ENCODE assay signal across 12 mouse cellular contexts in the genomic region with DNA sequence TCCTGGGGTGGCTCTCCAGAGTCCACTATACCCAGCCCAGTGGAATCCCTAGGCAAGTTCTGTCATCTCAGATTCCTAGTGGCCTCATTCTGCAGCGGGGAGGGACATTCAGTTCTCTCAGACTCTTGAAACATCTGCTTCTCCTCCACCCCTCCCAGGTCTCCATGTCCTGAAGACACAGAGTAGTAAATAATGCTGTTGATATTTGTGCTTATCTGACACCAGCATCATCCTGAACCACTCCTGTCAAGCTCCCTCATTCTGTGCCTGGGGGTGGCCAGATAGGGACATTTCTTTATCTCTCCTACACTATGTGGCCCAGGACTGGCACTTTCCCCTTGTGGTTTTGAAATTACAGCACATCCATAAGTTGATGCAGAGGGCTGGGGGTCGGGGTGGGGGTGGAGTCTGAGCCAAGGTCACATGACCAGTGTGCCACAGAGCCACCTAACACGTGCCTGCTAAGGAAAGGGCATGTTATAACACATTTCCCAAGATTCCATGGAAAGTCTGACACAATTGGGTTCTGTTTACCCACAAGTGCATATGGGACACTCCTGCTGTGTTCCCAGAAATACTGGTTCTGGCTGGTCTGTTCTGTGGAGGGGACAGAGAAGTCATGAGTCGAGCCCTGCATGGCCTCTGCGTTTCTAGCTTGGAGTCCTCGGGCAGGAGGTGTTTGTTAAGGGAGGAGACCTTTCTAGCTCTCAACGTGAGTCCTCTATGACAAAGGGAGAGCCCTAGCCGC. TPM values are rescaled to one million over a fixed set of nuclear protein-coding genes. Genes with fewer than 3 reads are reported as not detected.
A peak's percentile ranks its signal among the peaks of the same experiment; 100 is the strongest.
DNase-seq lines count a peak whose midpoint lies in the region; ATAC-seq and TF ChIP-seq lines count a peak whose summit lies in the region.
"Had no signal": no experiment of that assay in that cellular context is flagged by ENCODE, and none has a peak within 500 bp of the region (broad histone marks: within the 10 kb centered on the region; RNA-seq: fewer than 3 reads in every experiment).

No protein-coding gene starts in this region.

- no peaks in the 10 kb centered on the region for H3K36me3 ChIP-seq in forebrain, embryonic 10.5 days (replicated peaks)
- no peaks in the 10 kb centered on the region for H3K36me3 ChIP-seq in forebrain, embryonic 15.5 days
- no peaks in the 10 kb centered on the region for H3K36me3 ChIP-seq in lung, postnatal 0 days (ENCODE audit: insufficient read depth, low read length)
- H3K36me3 ChIP-seq in neural tube, embryonic 15.5 days, result no peaks in the 10 kb centered on the region
- no peaks in the 10 kb centered on the region for H3K36me3 ChIP-seq in thymus, adult 2 months (ENCODE audit: control insufficient read depth, insufficient read depth, low read length)
- H3K36me3 ChIP-seq: neural tube, embryonic 12.5 days had no signal

- TF ChIP-seq CTCF in lung, postnatal 0 days (IDR thresholded peaks at IDR 0.05), result no peak
- TF ChIP-seq CTCF in lung, adult 2 months (IDR thresholded peaks at IDR 0.05; ENCODE audit: insufficient read depth, low read length), result no peak
- no peak for TF ChIP-seq CTCF in thymus, adult 2 months (IDR thresholded peaks at IDR 0.05; ENCODE audit: borderline replicate concordance, control insufficient read depth, extremely low read depth, insufficient read depth, low read length, poor library complexity)

- H3K4me1 ChIP-seq in forebrain, embryonic 10.5 days, result peaks cover 31% of the 10 kb centered on the region
- 0 out of 2 replicates have a peak, but pooled peaks cover 5% of the 10 kb centered on the region for H3K4me1 ChIP-seq in forebrain, embryonic 15.5 days
- H3K4me1 ChIP-seq in lung, postnatal 0 days (ENCODE audit: insufficient read depth, low read depth, low read length), result no peaks in the 10 kb centered on the region
- no peaks in the 10 kb centered on the region for H3K4me1 ChIP-seq in lung, adult 2 months (ENCODE audit: control insufficient read depth, insufficient read depth, low read length)
- peaks cover 28% of the 10 kb centered on the region for H3K4me1 ChIP-seq in neural tube, embryonic 15.5 days
- no peaks in the 10 kb centered on the region for H3K4me1 ChIP-seq in thymus, adult 2 months (replicated peaks; ENCODE audit: control insufficient read depth, insufficient read depth, low read length)

- no peak overlapping the region for H3K4me2 ChIP-seq in forebrain, embryonic 15.5 days (replicated peaks)
- H3K4me2 ChIP-seq in lung, postnatal 0 days (replicated peaks; ENCODE audit: low read depth, low read length), result no peak overlapping the region
- no peak overlapping the region for H3K4me2 ChIP-seq in neural tube, embryonic 15.5 days
- H3K4me2 ChIP-seq: neural tube, embryonic 12.5 days had no signal

- H3K4me3 ChIP-seq in forebrain, embryonic 10.5 days, result no peak overlapping the region
- no peak overlapping the region for H3K4me3 ChIP-seq in forebrain, embryonic 15.5 days
- no peak overlapping the region for H3K4me3 ChIP-seq in lung, postnatal 0 days (ENCODE audit: low read depth, low read length)
- no peak overlapping the region for H3K4me3 ChIP-seq in lung, adult 2 months (replicated peaks; ENCODE audit: extremely low read depth, low read depth, low read length)
- H3K4me3 ChIP-seq in neural tube, embryonic 15.5 days (replicated peaks), result no peak overlapping the region
- H3K4me3 ChIP-seq in thymus, adult 2 months (ENCODE audit: control insufficient read depth, insufficient read depth, low read length), result no peak overlapping the region
- H3K4me3 ChIP-seq: neural tube, embryonic 12.5 days had no signal

- no peak for ATAC-seq in forebrain, embryonic 15.5 days (replicated peaks)
- peak; percentile 85 for ATAC-seq in lung, postnatal 0 days
- peak; percentile 38 to 44; a peak in 2 of 4 replicates for ATAC-seq in hematopoietic stem cell, adult 5-6 weeks (replicated peaks in 1 of 2; ENCODE audit: insufficient read depth in 1 of 2, low FRiP score in 2 of 2, low TSS enrichment in 1 of 2, low read depth in 1 of 2, poor library complexity in 2 of 2, severe bottlenecking in 2 of 2)
- ATAC-seq in neural tube, embryonic 15.5 days (ENCODE audit: low FRiP score), result no peak

- H3K27ac ChIP-seq in forebrain, embryonic 10.5 days, result 0 out of 2 replicates have a peak overlapping the region, but pooled peaks have one; percentile 40
- H3K27ac ChIP-seq in forebrain, embryonic 15.5 days (replicated peaks), result no peak overlapping the region
- peak overlapping the region; percentile 51 for H3K27ac ChIP-seq in lung, postnatal 0 days (ENCODE audit: low read length)
- H3K27ac ChIP-seq in neural tube, embryonic 15.5 days (replicated peaks), result 0 out of 2 replicates have a peak overlapping the region, but pooled peaks have one; percentile 15
- H3K27ac ChIP-seq in thymus, adult 2 months (ENCODE audit: control insufficient read depth, insufficient read depth, low read length), result no peak overlapping the region
- H3K27ac ChIP-seq: neural tube, embryonic 12.5 days had no signal

- 0 out of 2 replicates have a peak, but pooled peaks cover 4% of the 10 kb centered on the region for H3K27me3 ChIP-seq in forebrain, embryonic 10.5 days (ENCODE audit: poor library complexity, severe bottlenecking)
- no peaks in the 10 kb centered on the region for H3K27me3 ChIP-seq in forebrain, embryonic 15.5 days
- no peaks in the 10 kb centered on the region for H3K27me3 ChIP-seq in lung, postnatal 0 days (replicated peaks; ENCODE audit: insufficient read depth, low read length)
- no peaks in the 10 kb centered on the region for H3K27me3 ChIP-seq in neural tube, embryonic 15.5 days (replicated peaks)
- no peaks in the 10 kb centered on the region for H3K27me3 ChIP-seq in thymus, adult 2 months (ENCODE audit: control insufficient read depth, insufficient read depth, low read length)
- H3K27me3 ChIP-seq: neural tube, embryonic 12.5 days had no signal

- H3K9ac ChIP-seq in forebrain, embryonic 15.5 days (replicated peaks), result no peak overlapping the region
- H3K9ac ChIP-seq in lung, postnatal 0 days (replicated peaks; ENCODE audit: low read depth), result no peak overlapping the region
- H3K9ac ChIP-seq in neural tube, embryonic 15.5 days (replicated peaks), result no peak overlapping the region
- H3K9ac ChIP-seq: neural tube, embryonic 12.5 days had no signal

- no peak for DNase-seq in forebrain, embryonic 10.5 days (ENCODE audit: extremely low spot score, low spot score)
- peak; percentile 71 for DNase-seq in lung, postnatal 0 days (ENCODE audit: low spot score)
- no peak for DNase-seq in lung, adult 2 months
- DNase-seq in Muller cell, postnatal 12 days (ENCODE audit: inconsistent ontology term), result no peak
- DNase-seq in thymus, adult 2 months, result no peak
- DNase-seq: B cell, adult 2 months; thymus, postnatal 14 days had no signal

- TF ChIP-seq EP300 in lung, postnatal 0 days (IDR thresholded peaks at IDR 0.05), result peak; percentile 58; the same call in 1 of the 2 replicates

- 76% methylated on average over 8 of the region's 8 CpGs for WGBS in forebrain, embryonic 10.5 days
- WGBS in forebrain, embryonic 15.5 days, result 68% methylated on average over 8 of the region's 8 CpGs
- 38% methylated on average over 8 of the region's 8 CpGs for WGBS in lung, postnatal 0 days
- WGBS in lung, adult 2 months, result 47% methylated on average over 8 of the region's 8 CpGs
- WGBS in neural tube, embryonic 15.5 days, result 68% methylated on average over 8 of the region's 8 CpGs
- WGBS in thymus, adult 2 months, result 70% methylated on average over 8 of the region's 8 CpGs

- no peaks in the 10 kb centered on the region for H3K9me3 ChIP-seq in forebrain, embryonic 10.5 days
- no peaks in the 10 kb centered on the region for H3K9me3 ChIP-seq in forebrain, embryonic 15.5 days
- H3K9me3 ChIP-seq in lung, postnatal 0 days (ENCODE audit: low read length), result no peaks in the 10 kb centered on the region
- H3K9me3 ChIP-seq in neural tube, embryonic 15.5 days (replicated peaks), result no peaks in the 10 kb centered on the region
- H3K9me3 ChIP-seq: neural tube, embryonic 12.5 days had no signal

- TF ChIP-seq POLR2A in lung, adult 2 months (IDR thresholded peaks at IDR 0.05; ENCODE audit: borderline replicate concordance, extremely low read depth, low read depth, low read length), result no peak
- TF ChIP-seq POLR2A in thymus, adult 2 months (IDR thresholded peaks at IDR 0.05; ENCODE audit: control insufficient read depth, extremely low read depth, insufficient read depth, low read length, poor library complexity), result no peak

RNA-seq across cellular contexts. Expression of gene Ip6k3, which starts 14.4 kb away (rescaled TPM):
- 0.06 TPM in 1 of 2 replicates, not detected in the other for polyA plus RNA-seq in forebrain, embryonic 10.5 days (2016; fragmentation: Nextera tagmentation; extraction: Ambion mirVana)
- 0.17 and 0.31 TPM in 2 replicates for polyA plus RNA-seq in forebrain, embryonic 15.5 days (2015; fragmentation: Nextera tagmentation; extraction: Ambion mirVana)
- 0.75 and 0.91 TPM in 2 replicates for polyA plus RNA-seq in lung, postnatal 0 days (2015; fragmentation: Nextera tagmentation; extraction: Ambion mirVana)
- polyA plus RNA-seq in lung, adult 2 months (2012; rRNA removed), result 3.3 and 3.6 TPM in 2 replicates
- not detected in 2 replicates for total RNA-seq in hematopoietic stem cell, adult 5-6 weeks (2017)
- polyA plus RNA-seq in neural tube, embryonic 15.5 days (2015; fragmentation: Nextera tagmentation; extraction: Ambion mirVana), result 0.23 and 0.40 TPM in 2 replicates
- 0.61 and 1.4 TPM in 2 replicates for polyA plus RNA-seq in thymus, adult 2 months (2012; rRNA removed)
- total RNA-seq: layer of hippocampus, postnatal 10 days had no signal

RNA-seq across cellular contexts. Expression of gene Uqcc2, which starts 19.4 kb away (rescaled TPM):
- 394 and 405 TPM in 2 replicates for polyA plus RNA-seq in forebrain, embryonic 10.5 days (2016; fragmentation: Nextera tagmentation; extraction: Ambion mirVana)
- 278 and 295 TPM in 2 replicates for polyA plus RNA-seq in forebrain, embryonic 15.5 days (2015; fragmentation: Nextera tagmentation; extraction: Ambion mirVana)
- polyA plus RNA-seq in lung, postnatal 0 days (2015; fragmentation: Nextera tagmentation; extraction: Ambion mirVana), result 155 and 176 TPM in 2 replicates
- 80.0 and 91.5 TPM in 2 replicates for polyA plus RNA-seq in lung, adult 2 months (2012; rRNA removed)
- 97.7 and 113 TPM in 2 replicates for total RNA-seq in hematopoietic stem cell, adult 5-6 weeks (2017)
- polyA plus RNA-seq in neural tube, embryonic 15.5 days (2015; fragmentation: Nextera tagmentation; extraction: Ambion mirVana), result 349 and 390 TPM in 2 replicates
- polyA plus RNA-seq in thymus, adult 2 months (2012; rRNA removed), result 119 and 152 TPM in 2 replicates

RNA-seq across cellular contexts. Expression of gene Lemd2, which starts 51.1 kb away (rescaled TPM):
- 14.8 TPM in 2 replicates for polyA plus RNA-seq in forebrain, embryonic 10.5 days (2016; fragmentation: Nextera tagmentation; extraction: Ambion mirVana)
- polyA plus RNA-seq in forebrain, embryonic 15.5 days (2015; fragmentation: Nextera tagmentation; extraction: Ambion mirVana), result 22.3 and 23.2 TPM in 2 replicates
- polyA plus RNA-seq in lung, postnatal 0 days (2015; fragmentation: Nextera tagmentation; extraction: Ambion mirVana), result 13.2 and 13.9 TPM in 2 replicates
- polyA plus RNA-seq in lung, adult 2 months (2012; rRNA removed), result 89.9 and 99.7 TPM in 2 replicates
- 35.3 and 70.7 TPM in 2 replicates for total RNA-seq in hematopoietic stem cell, adult 5-6 weeks (2017)
- polyA plus RNA-seq in neural tube, embryonic 15.5 days (2015; fragmentation: Nextera tagmentation; extraction: Ambion mirVana), result 16.9 and 19.7 TPM in 2 replicates
- polyA plus RNA-seq in thymus, adult 2 months (2012; rRNA removed), result 188 and 190 TPM in 2 replicates

Comparison
In these comparisons a context has a peak if more than half of its experiments do, and no peak if none do; other contexts are left out.
1. H3K27ac ChIP-seq: peak in forebrain, embryonic 10.5 days (single experiment), lung, postnatal 0 days (single experiment) and neural tube, embryonic 15.5 days (single experiment); none in forebrain, embryonic 15.5 days (single experiment) and thymus, adult 2 months (single experiment).
2. ATAC-seq: peak in lung, postnatal 0 days (single experiment) and hematopoietic stem cell, adult 5-6 weeks (2 of 2); none in forebrain, embryonic 15.5 days (single experiment) and neural tube, embryonic 15.5 days (single experiment).